Mouse (Mus musculus) thymus, postnatal 14 days (tissue): ENCODE data around the gene Brca1.
"Not testable (repeated sequence)": the region's sequence is repeated elsewhere in the genome, so short reads cannot be mapped to it uniquely, and the experiment has no call there.

Experiments used
- DNase-seq: peaks from one replicate; pipeline ENCODE4 v3.0.0; 2021

The Brca1 gene

DNA sequence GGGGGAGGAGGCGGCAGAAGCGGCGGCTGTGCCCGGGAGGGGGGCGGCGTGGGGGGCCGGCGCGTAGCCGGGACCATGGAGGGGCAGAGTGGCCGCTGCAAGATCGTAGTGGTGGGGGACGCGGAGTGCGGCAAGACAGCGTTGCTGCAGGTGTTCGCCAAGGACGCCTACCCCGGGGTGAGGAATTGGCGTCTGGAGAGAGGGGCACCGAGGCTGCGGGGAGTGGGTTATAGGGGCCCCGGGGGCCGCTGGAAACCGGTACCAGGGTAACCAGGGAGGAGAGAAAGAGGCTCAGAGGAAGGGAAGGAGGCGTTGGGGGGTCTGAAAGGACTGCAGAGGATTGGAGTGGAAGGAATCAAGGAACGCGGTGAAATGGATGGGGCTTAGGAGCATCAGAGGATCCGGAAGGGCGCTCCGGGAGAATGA is 83.5 kb downstream of the Brca1 start:
- DNase-seq, result no peak

DNA sequence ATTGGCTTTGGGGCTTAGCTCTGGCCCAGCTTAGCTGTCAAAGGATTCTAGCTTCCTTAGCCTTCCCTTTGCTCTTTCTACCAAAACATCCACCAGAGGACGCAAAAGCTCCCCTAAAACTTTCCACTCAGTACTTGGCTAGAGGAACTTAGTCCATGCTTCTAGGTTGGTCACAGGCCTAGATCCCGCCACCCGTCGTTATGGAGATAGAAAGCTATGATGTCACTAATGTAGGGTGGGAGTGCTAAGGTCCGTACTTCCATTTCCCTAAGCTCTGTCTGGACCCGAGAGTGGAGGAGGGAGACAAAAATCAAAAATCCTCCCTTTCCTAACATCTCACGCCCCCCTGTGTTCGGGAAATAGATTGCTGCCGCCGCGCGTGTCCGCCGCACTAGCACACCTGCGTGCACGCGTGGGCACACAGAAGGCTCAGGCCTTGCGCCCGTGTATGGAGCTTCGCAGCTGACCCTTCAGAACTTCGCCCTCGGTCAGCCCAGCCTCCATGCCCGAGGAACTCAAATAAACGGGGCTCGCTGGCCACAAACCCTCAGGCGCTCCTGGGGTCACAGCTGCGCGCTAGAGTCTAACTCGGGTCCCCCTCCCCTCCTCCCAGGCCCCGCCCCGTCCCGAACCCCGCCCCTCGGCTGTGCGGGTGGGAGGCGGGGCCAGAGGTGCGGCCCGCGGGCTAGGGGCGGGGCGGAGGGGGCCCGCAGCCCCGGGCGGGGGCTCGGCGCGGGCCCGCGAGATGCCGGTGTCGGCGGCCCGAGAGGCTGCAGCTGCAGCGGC is 84.1 kb downstream of the Brca1 start:
- peak; percentile 82 for DNase-seq

DNA sequence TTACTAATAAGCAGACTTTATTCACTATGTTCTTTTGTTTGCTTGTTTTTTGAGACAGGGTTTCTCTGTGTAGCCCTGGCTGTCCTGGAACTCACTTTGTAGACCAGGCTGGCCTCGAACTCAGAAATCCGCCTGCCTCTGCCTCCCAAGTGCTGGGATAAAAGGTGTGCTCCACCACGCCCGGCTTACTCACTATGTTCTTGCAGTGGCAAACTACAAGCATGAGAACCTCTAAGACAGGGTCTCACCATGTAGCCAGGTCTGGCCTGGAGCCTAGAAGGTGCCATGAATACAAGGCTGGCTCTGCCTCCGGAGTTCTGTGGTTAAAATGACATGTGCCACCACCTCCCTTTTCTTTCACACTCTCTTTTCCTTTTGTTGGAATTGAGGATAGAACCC is 85.2 kb downstream of the Brca1 start:
- not testable (repeated sequence) for DNase-seq

DNA sequence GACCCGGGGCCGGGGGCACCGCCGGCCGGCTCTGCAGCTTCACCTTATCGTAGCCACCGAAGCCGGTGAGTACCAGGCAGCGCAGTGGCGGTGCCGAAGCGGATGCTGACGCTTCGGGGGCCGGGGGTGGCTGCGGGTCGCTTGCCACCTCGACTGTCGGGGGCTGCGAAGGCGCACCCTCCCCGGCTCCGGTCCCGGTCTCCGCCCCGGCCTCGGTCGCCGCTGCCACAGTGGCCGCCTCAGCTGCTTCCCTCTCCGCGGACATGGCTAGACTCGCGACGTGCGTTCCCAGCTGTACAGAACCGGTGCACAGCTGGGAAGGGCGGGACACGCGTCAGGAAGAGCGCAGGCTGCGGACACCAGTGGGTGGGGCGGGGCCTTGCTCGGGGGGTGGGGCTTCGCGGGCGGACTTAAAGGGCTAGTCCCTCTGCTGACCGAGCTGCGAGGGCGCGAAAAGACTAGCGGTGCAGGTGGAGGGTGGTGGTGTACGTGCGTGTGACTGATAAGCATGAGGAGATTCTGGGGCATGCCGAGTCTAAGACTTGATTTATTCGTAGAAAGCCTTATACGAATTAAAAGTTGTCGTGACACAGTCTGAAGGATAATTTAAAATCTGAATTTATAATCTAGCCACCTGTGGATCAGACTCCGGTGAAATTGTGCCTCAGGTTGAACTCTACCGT is 85.7 kb downstream of the Brca1 start, which contains the start of gene Vat1:
TSS of gene Vat1 (minus strand) at position 362 of the 683 bp plus-strand sequence.
- DNase-seq, result peak; percentile 70

DNA sequence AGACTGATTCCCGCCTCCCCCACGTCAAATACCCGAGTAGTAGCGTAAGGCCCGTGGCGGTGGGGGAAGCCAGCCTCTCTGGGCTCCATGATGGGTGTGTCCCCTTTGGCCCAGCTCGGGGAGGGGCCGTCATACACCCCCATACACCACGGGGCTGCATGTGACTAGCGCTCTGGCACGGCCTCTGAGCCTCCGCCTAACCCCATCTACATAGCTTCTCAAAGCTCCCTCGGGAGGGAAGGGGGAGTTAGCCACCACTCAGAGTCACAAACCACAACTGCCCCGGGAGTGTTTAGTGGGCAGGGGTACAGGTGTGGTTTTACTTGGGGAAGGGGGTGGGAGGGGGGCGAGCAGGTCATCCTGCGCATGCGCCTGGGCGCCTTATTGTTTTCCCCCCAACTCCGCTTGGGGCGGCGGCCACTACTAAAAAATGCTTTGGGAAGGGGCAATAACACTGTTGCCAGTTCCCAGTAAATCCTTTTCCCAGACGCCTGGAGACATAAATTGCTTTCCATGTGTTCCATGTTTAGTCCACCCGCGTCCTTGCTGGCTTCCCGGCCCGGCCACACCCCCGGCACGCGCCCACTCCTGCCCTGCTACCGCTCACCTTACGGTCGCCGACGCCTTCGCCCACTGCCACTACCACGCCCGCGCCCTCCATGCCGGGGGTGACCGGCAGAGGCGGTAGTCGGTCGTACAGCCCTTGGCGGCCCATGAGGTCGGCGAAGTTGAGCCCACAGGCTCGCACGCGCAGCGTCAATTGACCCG is 86.5 kb downstream of the Brca1 start:
- DNase-seq, result peak; percentile 48

DNA sequence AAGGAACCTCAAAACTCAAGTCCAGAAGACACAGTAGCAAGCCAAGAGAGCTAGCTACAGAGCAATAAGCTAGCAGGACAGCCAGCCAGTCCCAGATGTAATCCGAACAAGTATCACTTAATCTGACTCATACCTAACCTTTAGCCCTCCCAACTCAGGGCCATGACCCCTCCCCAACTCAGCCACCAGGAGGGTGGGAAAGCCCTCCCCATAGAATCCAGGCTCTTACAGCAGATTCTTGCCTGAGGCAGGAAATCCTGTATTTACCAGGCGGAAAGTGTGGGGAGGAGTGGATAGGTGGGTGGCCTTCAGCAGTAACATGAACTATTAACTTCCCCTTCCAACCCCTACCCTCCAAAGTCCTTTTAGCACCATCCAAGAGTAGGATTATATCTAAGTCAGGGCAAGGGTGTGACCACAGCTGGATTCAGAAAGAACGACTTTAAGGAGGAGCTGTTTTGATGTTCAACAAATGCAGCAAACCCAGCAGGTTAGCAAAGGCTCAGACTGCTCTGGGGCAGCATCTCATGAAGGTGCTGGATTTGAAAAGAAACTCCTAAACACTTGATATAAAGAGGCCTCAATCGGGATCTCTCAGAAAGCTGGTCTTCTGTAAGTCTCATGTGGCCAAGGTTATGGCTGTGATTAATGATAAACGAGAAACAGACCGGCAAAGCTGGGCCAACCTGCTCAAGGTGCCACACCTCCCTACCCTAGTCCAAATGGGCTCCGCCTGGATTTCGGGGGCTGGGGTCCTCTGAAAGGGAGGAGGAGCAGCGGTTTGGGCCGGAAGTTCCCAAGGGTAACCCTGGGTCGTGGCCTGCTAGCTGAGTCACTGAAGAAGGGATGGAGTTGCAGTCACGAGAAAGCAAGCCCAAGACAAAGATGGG is 87.3 kb downstream of the Brca1 start, which contains the start of gene Rnd2:
TSS of gene Rnd2 (plus strand) at position 789 of the 890 bp plus-strand sequence.
- no peak for DNase-seq

DNA sequence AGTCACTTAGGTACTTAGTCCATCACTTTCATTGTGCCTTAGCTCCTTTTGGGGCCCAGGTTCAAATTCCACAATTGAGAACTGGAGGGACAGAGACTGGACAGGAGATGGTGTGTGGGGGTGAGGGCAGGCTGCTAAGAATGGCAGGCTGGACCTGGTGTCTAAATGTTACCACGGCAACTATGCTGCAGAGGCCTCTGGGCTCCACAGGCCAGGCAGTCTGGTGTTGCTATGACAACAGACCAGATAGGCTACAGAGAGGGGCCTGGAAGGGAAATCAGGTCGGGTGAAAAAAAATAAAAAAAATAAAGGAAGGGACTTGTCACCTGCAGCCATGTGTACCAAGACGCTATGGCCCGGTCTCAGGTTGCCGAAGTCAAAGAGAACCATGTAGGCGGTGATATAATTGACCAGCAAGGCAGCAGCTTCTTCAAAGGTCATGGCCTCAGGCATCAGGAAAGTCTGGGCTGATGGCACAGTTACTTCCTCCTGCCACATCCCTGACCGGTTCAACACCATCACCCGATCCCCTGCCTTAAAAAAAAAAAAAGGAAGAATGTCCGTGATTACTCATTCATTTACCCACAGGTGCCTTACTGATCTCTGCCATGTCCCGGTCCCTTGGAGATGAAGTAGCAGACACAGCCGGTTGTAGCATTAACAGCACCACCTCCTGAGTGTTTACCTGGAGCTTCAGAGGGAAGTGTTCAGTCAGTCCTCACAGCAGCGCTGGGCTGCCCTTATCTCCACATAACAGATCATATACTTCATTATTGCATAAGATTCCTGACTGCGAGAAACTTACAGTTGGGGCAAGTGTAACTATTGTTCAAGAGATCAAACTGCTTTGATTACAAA is 88.9 kb downstream of the Brca1 start:
- no peak for DNase-seq

DNA sequence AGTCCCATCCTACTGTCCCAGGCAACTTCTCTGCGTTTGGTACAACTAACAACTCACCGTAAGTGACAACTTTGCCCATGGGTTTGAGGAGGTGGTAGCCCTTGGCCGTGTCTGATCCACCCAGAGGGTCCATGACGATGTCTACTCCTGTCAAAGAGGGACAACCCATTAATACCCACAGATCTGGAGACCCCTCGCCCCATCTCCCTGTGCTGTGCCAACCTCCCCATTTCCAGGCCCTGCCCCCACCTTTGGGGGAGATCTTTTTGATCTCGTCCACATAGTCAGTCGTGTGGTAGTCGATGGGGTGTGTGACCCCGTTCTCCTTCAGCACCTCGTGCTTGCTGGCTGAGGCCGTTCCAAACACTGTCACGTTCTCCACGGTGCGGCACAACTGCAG is 89.6 kb downstream of the Brca1 start:
- DNase-seq, result no peak

DNA sequence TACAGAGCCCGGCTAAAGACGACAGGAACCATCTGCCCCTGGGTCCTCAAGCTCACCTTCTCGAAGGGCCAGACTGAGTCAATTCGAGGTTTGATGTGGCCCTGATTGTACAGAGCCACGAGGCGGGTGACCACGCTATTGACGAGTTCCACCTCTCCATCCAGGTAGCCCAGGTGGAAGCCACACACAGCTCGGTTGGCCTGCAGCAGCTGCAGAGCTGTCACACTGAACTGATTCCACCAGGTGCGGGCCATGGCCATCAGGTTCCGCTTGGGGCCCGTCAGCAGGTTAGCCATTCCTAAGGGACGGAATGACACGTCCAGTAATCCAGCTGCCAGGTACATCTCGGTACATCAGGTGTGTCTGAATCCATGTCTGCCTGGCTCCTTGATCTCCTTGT is 91.4 kb downstream of the Brca1 start:
- DNase-seq, result no peak

DNA sequence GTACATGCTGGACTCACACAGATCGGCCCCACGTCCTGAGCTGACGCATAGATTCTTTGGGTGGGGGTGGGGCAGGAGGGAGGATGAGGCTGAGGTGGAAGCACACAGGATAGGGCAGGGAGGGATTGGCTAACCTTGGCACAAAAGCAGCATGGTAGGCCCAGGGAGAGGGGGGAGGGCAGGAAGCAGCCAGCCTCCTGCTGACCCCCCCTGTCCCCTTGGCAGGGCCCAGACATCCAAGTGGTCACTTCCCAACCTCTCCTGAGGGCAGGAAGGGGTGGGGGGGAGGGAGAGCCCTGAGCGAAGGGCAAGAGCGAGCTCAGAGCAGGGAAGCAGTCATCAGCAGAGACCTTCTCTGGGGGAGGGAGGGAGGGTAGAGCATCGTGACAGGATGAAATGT is 92.0 kb downstream of the Brca1 start:
- DNase-seq, result no peak

DNA sequence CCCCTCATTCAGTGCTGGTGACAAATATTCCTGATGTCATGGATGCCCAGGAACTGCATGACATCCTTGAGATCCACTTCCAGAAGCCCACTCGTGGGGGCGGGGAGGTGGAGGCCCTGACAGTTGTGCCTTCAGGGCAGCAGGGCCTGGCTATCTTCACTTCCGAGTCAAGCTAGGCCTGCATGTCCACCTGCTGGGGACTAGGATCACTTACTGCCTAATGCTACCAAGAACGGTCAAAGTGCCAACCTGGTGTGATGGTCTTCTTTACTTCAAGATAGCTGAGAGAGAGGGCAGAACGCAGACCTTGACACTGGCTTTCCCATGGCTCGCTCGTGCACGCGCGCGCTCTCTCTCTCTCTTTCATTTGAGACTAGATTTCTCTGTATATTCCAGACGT is 93.5 kb downstream of the Brca1 start:
- no peak for DNase-seq

DNA sequence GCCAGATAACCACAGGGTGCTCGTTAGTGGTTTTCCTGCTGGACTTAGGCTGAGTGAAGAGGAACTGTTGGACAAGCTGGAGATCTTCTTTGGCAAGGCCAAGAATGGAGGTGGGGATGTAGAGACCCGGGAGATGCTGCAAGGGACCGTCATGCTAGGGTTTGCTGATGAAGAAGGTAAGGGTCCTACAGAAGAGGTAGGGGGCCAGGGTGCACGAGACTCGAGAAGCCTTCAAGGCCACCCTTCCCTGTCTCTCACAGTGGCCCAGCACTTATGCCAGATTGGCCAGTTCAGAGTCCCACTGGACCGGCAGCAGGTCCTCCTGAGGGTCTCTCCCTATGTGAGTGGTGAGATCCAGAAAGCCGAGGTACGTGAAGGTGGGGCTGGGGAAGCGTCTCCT is 94.1 kb downstream of the Brca1 start:
- DNase-seq, result no peak

DNA sequence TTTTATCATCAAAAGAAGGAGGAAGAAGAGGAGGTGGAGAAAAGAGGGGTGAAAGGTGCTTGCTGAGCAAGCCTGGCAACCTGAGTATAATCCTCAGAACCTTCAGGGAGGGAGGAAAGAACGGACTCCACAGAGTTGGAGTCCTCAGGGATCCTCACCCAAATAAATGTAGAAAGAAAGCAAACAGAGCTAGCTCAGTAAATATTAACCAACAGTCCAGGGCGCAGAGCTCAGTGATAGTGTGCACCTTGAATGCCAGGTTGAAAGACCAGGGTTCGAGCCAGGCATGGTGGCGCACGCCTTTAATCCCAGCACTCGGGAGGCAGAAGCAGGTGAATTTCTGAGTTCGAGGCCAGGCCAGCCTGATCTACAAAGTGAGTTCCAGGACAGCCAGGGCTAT is 96.1 kb downstream of the Brca1 start:
- no peak for DNase-seq

DNA sequence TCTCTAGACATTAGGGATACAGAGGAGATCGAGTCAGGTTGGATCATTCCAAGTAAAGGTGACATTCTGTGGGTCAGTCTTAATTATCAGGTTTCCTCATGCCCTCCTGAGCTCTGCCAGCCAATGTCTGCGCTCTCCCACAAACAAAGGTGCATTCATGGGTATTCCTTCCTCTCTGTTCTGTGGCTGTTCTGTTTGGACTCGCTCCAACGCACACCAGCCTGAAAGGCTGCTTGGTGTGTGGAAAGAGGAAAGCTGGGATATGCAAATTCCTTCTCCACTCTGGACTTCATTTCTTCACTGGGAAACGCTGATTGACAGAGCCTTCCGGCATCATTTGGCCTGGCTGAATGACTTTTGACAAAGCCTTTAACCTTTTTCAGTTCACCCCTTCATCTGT is 97.1 kb downstream of the Brca1 start:
- DNase-seq, result no peak

DNA sequence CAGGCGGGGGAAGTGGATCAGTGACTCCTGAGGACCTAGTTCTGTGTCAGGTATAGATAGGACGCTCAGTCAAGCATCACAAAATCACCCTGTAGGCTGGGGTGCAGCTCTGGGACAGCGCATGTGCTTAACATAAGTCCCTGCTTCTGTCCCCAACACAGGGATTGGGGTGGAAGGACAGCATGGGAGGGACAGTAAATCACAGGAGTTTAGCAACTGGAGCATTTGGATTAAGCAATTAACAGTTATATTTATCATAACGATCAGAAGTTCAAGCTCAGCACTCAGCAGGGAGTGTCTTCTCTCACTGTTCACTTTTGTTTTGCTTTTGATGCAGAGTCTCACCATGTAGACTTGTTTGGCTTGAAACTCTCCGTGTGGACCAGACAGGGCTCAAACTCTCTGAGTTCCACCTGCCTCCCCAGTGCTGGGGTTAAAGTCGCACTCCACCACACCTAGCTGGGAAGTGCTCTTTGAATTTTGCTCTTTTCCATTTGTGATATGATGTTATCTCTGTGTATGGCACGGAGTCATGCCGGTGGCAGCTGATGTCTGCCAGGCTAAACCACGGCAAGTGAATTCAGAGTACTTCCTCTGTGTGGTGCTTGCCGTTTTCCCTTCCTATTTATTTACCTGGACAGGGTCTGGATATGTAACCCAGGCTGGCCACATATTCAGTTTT is 99.5 kb downstream of the Brca1 start:
- no peak for DNase-seq

DNA sequence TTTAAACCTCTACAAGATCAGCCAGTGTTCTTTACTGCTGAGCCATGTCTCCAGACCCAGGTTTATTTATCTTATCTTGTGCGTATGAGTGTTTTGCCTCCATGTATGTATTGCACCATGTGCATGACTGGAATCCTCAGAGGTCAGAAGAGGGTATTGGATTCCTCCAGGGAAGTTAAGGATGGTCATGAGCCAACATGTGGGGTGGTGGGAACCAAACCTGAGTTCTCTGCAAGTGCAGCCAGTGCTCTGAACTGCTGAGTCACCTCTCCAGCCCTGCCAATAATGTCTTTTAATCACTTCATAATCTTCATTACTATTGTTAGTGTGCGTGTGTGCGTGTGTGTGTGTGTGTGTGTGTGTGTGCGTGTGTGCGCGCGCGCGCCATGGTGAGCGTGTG is 100.2 kb downstream of the Brca1 start:
- DNase-seq, result no peak

DNA sequence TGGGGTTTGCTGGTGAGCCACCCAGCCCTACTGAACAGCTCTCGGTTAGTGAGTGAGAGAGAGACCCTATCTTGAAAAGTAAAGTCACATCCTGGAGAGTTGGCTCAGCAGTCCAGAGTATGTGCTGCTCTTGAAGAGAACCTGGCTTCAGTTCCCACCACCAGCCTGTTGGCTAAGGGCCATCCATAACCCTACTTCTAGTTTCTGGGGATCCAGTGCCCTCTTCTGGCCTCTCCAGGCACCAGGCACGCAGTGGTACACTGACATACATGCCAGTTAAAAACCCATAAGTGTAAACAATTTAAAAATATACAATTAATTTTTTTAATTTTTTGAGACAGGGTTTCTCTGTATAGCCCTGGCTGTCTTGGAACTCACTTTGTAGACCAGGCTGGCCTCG is 101.4 kb downstream of the Brca1 start:
- DNase-seq, result peak; percentile 37

DNA sequence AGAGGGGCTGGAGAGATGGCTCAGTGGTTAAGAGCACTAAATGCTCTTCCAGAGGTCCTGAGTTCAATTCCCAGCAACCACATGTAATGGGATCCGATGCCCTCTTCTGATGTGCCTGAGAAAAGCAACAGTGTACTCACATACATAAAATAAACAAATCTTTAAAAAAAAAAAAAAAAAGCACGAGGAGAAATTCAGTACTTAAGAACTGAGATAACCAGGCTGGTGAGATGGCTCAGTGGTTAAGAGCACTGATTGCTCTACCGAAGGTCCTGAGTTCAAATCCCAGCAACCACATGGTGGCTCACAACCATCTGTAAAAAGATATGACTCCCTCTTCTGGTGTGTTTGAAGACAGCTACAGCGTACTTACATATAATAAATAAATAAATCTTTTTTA is 102.2 kb downstream of the Brca1 start:
- not testable (repeated sequence) for DNase-seq

DNA sequence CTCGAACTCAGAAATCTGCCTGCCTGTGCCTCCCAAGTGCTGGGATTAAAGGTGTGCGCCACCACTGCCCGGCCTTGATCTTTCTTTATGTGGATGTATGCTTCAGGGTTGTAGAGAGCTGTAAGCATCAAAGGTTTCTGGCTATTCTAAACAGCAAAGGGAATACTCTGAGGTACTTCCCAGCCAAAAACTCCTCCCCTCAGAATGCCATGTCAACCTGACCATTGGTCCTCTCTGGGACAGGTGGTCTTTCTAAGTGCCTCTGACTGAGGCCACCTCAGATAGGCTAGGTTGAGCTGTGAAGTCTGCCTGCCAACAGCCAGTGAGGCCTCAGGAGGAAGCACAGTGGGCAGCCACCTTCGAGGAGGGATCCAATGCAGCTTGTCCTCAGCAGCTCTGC is 102.9 kb downstream of the Brca1 start:
- no peak for DNase-seq

DNA sequence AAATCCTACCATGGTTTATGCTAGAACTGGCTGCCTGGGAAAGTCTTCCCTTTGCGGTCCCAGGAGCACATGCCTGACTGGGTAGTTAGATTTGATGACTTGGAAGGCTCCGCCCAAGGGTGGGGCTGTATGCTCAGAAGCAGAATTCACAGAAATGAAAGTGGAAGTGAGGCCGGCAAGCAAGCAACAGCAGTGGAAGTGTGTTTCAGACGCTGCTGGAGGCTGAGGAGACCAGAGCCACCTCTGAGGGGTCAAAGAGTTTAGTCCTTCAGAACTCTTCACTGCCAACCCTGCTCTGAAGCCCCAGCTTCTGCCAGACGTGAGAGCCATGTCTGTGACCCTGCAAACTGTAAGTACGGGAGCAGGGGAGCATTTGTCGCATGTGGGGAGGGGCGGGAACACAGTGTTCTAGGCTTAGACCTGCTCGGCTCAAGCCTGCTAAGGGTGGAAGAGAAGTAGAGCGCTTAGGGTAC is 103.4 kb downstream of the Brca1 start, which contains the start of gene Ifi35:
TSS of gene Ifi35 (plus strand) at position 134 of the 473 bp plus-strand sequence.
- peak; percentile 75 for DNase-seq

DNA sequence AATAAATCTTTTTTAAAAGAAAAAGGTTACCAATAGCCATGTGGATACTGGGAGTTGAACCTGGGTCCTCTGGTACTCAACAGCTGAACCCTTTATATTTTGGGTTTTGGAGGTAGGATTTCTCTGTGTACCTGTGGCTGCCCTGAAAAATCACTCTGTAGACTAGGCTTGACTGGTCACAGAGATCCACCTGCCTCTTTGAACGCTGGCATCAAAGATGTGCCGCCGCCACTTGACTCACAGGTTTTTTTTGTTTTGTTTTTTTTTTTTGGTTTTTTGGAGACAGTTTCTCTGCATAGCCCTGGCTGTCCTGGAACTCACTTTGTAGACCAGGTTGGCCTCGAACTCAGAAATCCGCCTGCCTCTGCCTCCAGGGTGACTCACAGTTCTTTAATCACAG is 104.0 kb downstream of the Brca1 start:
- peak; percentile 23 for DNase-seq
